Mouse (Mus musculus): ENCODE results near the gene Cmtm5. TPM values are rescaled to one million over a fixed set of nuclear protein-coding genes. Genes with fewer than 3 reads are reported as not detected.

Cmtm5 gene
- 10.4 and 17.5 TPM in 2 replicates for polyA plus RNA-seq (2014; fragmentation: Nextera tagmentation; extraction: Ambion mirVana)

GRCm38 (mm10) chr14:54935904-54936830 is at the start of gene Cmtm5:
TSS of gene Cmtm5 (plus strand) at chr14:54936261.
- no peaks in the 10 kb centered on the region for H3K27me3 ChIP-seq (ENCODE audit: control insufficient read depth, insufficient read depth, low read length)
- H3K4me2 ChIP-seq (ENCODE audit: low read depth, low read length), result peak within 1 kb of the TSS; percentile 8; the same call in 1 of the 2 replicates
- ATAC-seq (ENCODE audit: low read depth), result peak; percentile 39; the same call in 1 of the 2 replicates
- WGBS, result 20% methylated on average over 8 of the region's 8 CpGs
- H3K9me3 ChIP-seq (ENCODE audit: control insufficient read depth, low read length), result no peaks in the 10 kb centered on the region
- no peaks in the 10 kb centered on the region for H3K36me3 ChIP-seq (ENCODE audit: control insufficient read depth, insufficient read depth, low read length)
- peak within 1 kb of the TSS; percentile 55 for H3K27ac ChIP-seq (ENCODE audit: low read depth, low read length)
- H3K4me3 ChIP-seq (ENCODE audit: low read depth, low read length), result no peak within 1 kb of the TSS
- 0 out of 2 replicates have a peak, but pooled peaks cover 7% of the 10 kb centered on the region for H3K4me1 ChIP-seq (ENCODE audit: control insufficient read depth, insufficient read depth, low read length)
- 0 out of 2 replicates have a peak within 1 kb of the TSS, but pooled peaks have one; percentile 21 for H3K9ac ChIP-seq (replicated peaks; ENCODE audit: low read depth, low read length)

- 96% methylated on average over 3 of the region's 3 CpGs for WGBS
- H3K36me3 ChIP-seq (ENCODE audit: control insufficient read depth, insufficient read depth, low read length), result peaks cover 17% of the 10 kb centered on the region
- H3K4me3 ChIP-seq (ENCODE audit: low read depth, low read length), result peak within 1 kb of the TSS; percentile 97
- no peaks in the 10 kb centered on the region for H3K27me3 ChIP-seq (ENCODE audit: control insufficient read depth, insufficient read depth, low read length)
- H3K9ac ChIP-seq (replicated peaks; ENCODE audit: low read depth, low read length), result no peak within 1 kb of the TSS; the same call in 1 of the 2 replicates
- 0 out of 2 replicates have a peak, but pooled peaks cover 9% of the 10 kb centered on the region for H3K4me1 ChIP-seq (ENCODE audit: control insufficient read depth, insufficient read depth, low read length)
- no peaks in the 10 kb centered on the region for H3K9me3 ChIP-seq (ENCODE audit: control insufficient read depth, low read length)
- H3K4me2 ChIP-seq (ENCODE audit: low read depth, low read length), result peak within 1 kb of the TSS; percentile 43
- ATAC-seq (ENCODE audit: low read depth), result no peak
- H3K27ac ChIP-seq (ENCODE audit: low read depth, low read length), result peak within 1 kb of the TSS; percentile 82
Observed at GRCm38 (mm10) chr14:54892200-54892599, 43.9 kb upstream of the Cmtm5 start, which contains the start of gene Pabpn1. TSS of gene Pabpn1 (plus strand) at chr14:54892500.

GRCm38 (mm10) chr14:54893651-54894181 is 42.3 kb upstream of the Cmtm5 start:
- 0 out of 2 replicates have a peak, but pooled peaks cover 9% of the 10 kb centered on the region for H3K4me1 ChIP-seq (ENCODE audit: control insufficient read depth, insufficient read depth, low read length)
- no peaks in the 10 kb centered on the region for H3K9me3 ChIP-seq (ENCODE audit: control insufficient read depth, low read length)
- H3K27me3 ChIP-seq (ENCODE audit: control insufficient read depth, insufficient read depth, low read length), result no peaks in the 10 kb centered on the region
- WGBS, result under 1% methylated on average over 38 of the region's 38 CpGs
- H3K36me3 ChIP-seq (ENCODE audit: control insufficient read depth, insufficient read depth, low read length), result peaks cover 31% of the 10 kb centered on the region
- H3K4me2 ChIP-seq (ENCODE audit: low read depth, low read length), result peak overlapping the region; percentile 43
- H3K4me3 ChIP-seq (ENCODE audit: low read depth, low read length), result peak overlapping the region; percentile 97
- H3K9ac ChIP-seq (replicated peaks; ENCODE audit: low read depth, low read length), result peak overlapping the region; percentile 99
- H3K27ac ChIP-seq (ENCODE audit: low read depth, low read length), result peak overlapping the region; percentile 98
- ATAC-seq (ENCODE audit: low read depth), result peak; percentile 98

GRCm38 (mm10) chr14:54894296-54895151 is 41.5 kb upstream of the Cmtm5 start:
- Histone ChIP-seq H3K4me2 (ENCODE audit: low read depth, low read length) (peak overlapping the region; percentile 85), H3K27me3 (ENCODE audit: control insufficient read depth, insufficient read depth, low read length) (no peaks in the 10 kb centered on the region), H3K36me3 (ENCODE audit: control insufficient read depth, insufficient read depth, low read length) (peaks cover 31% of the 10 kb centered on the region), H3K4me1 (ENCODE audit: control insufficient read depth, insufficient read depth, low read length) (0 out of 2 replicates have a peak, but pooled peaks cover 9% of the 10 kb centered on the region), H3K9me3 (ENCODE audit: control insufficient read depth, low read length) (no peaks in the 10 kb centered on the region), H3K27ac (ENCODE audit: low read depth, low read length) (peak overlapping the region; percentile 98), H3K4me3 (ENCODE audit: low read depth, low read length) (peak overlapping the region; percentile 97), H3K9ac (replicated peaks; ENCODE audit: low read depth, low read length) (peak overlapping the region; percentile 99)
- under 1% methylated on average over 51 of the region's 54 CpGs for WGBS
- ATAC-seq (ENCODE audit: low read depth), result peak; percentile 52

GRCm38 (mm10) chr14:54897445-54897844 is 38.6 kb upstream of the Cmtm5 start:
- Histone ChIP-seq H3K9me3 (ENCODE audit: control insufficient read depth, low read length) (no peaks in the 10 kb centered on the region), H3K27ac (ENCODE audit: low read depth, low read length) (no peak overlapping the region), H3K4me1 (ENCODE audit: control insufficient read depth, insufficient read depth, low read length) (0 out of 2 replicates have a peak, but pooled peaks cover 9% of the 10 kb centered on the region), H3K27me3 (ENCODE audit: control insufficient read depth, insufficient read depth, low read length) (no peaks in the 10 kb centered on the region), H3K9ac (replicated peaks; ENCODE audit: low read depth, low read length) (no peak overlapping the region; the same call in 1 of the 2 replicates), H3K4me2 (ENCODE audit: low read depth, low read length) (no peak overlapping the region), H3K36me3 (ENCODE audit: control insufficient read depth, insufficient read depth, low read length) (peaks cover 31% of the 10 kb centered on the region), H3K4me3 (ENCODE audit: low read depth, low read length) (no peak overlapping the region)
- no peak for ATAC-seq (ENCODE audit: low read depth)
- WGBS, result 71% methylated on average over 2 of the region's 2 CpGs

GRCm38 (mm10) chr14:54900383-54900782 is 35.7 kb upstream of the Cmtm5 start:
- Histone ChIP-seq H3K4me2 (ENCODE audit: low read depth, low read length) (no peak overlapping the region), H3K9ac (replicated peaks; ENCODE audit: low read depth, low read length) (no peak overlapping the region), H3K4me1 (ENCODE audit: control insufficient read depth, insufficient read depth, low read length) (0 out of 2 replicates have a peak, but pooled peaks cover 6% of the 10 kb centered on the region), H3K4me3 (ENCODE audit: low read depth, low read length) (no peak overlapping the region), H3K27ac (ENCODE audit: low read depth, low read length) (no peak overlapping the region), H3K9me3 (ENCODE audit: control insufficient read depth, low read length) (no peaks in the 10 kb centered on the region), H3K27me3 (ENCODE audit: control insufficient read depth, insufficient read depth, low read length) (no peaks in the 10 kb centered on the region), H3K36me3 (ENCODE audit: control insufficient read depth, insufficient read depth, low read length) (peaks cover 38% of the 10 kb centered on the region)
- ATAC-seq (ENCODE audit: low read depth), result peak; percentile 75
- 0% methylated on average over 3 of the region's 3 CpGs for WGBS

- WGBS, result 93% methylated on average over 4 of the region's 4 CpGs
- Histone ChIP-seq H3K27ac (ENCODE audit: low read depth, low read length) (no peak overlapping the region), H3K36me3 (ENCODE audit: control insufficient read depth, insufficient read depth, low read length) (peaks cover 36% of the 10 kb centered on the region), H3K27me3 (ENCODE audit: control insufficient read depth, insufficient read depth, low read length) (no peaks in the 10 kb centered on the region), H3K4me2 (ENCODE audit: low read depth, low read length) (no peak overlapping the region), H3K4me1 (ENCODE audit: control insufficient read depth, insufficient read depth, low read length) (no peaks in the 10 kb centered on the region), H3K9ac (replicated peaks; ENCODE audit: low read depth, low read length) (no peak overlapping the region), H3K4me3 (ENCODE audit: low read depth, low read length) (no peak overlapping the region), H3K9me3 (ENCODE audit: control insufficient read depth, low read length) (no peaks in the 10 kb centered on the region)
- no peak for ATAC-seq (ENCODE audit: low read depth)
Observed at GRCm38 (mm10) chr14:54903641-54904040, 32.4 kb upstream of the Cmtm5 start.

- H3K27me3 ChIP-seq (ENCODE audit: control insufficient read depth, insufficient read depth, low read length), result no peaks in the 10 kb centered on the region
- H3K27ac ChIP-seq (ENCODE audit: low read depth, low read length), result no peak overlapping the region
- H3K4me3 ChIP-seq (ENCODE audit: low read depth, low read length), result no peak overlapping the region
- H3K36me3 ChIP-seq (ENCODE audit: control insufficient read depth, insufficient read depth, low read length), result peaks cover 51% of the 10 kb centered on the region
- no peak overlapping the region for H3K4me2 ChIP-seq (ENCODE audit: low read depth, low read length)
- peaks cover 18% of the 10 kb centered on the region; the same call in 1 of the 2 replicates for H3K4me1 ChIP-seq (ENCODE audit: control insufficient read depth, insufficient read depth, low read length)
- no peak for ATAC-seq (ENCODE audit: low read depth)
- WGBS, result 83% methylated on average over 7 of the region's 7 CpGs
- H3K9ac ChIP-seq (replicated peaks; ENCODE audit: low read depth, low read length), result no peak overlapping the region
- no peaks in the 10 kb centered on the region for H3K9me3 ChIP-seq (ENCODE audit: control insufficient read depth, low read length)
Observed at GRCm38 (mm10) chr14:54908682-54909081, 27.4 kb upstream of the Cmtm5 start.

Measured in neural tube, embryonic 14.5 days (tissue).